Mouse (Mus musculus) forebrain, embryonic 14.5 days (tissue): Measurements from ENCODE around the gene S1pr3. TPM values are rescaled to one million over a fixed set of nuclear protein-coding genes. Genes with fewer than 3 reads are reported as not detected.

Experiments used
- ATAC-seq: fragments of 200-750 bp; cut with Nextera tagmentation; 2 replicates; pipeline ENCODE4 v1.8.0; 2017; ENCODE audit warnings: mild to moderate bottlenecking, moderate library complexity
- DNase-seq: peaks from one replicate; pipeline ENCODE4 v3.0.0-alpha.2; 2015; ENCODE audit warnings: low spot score
- H3K27ac ChIP-seq: fragments of 300-500 bp; sonication (generic); 2 replicates; pipeline ENCODE4 v1.5.1; 2014; ENCODE audit warnings: low read depth, mild to moderate bottlenecking, control low read depth, low read length, moderate library complexity
- H3K27me3 ChIP-seq: fragments of 300-500 bp; sonication (generic); replicated peaks from 2 replicates; pipeline ENCODE4 v1.6.1; 2014; ENCODE audit warnings: low read length, control low read depth, mixed read lengths; ENCODE audit not compliant: control insufficient read depth, insufficient read depth
- H3K36me3 ChIP-seq: fragments of 300-500 bp; sonication (generic); 2 replicates; pipeline ENCODE4 v1.6.1; 2014; ENCODE audit warnings: low read length, control low read depth; ENCODE audit not compliant: control insufficient read depth, insufficient read depth
- H3K4me1 ChIP-seq: fragments of 300-500 bp; sonication (generic); 2 replicates; pipeline ENCODE4 v1.6.1; 2014; ENCODE audit warnings: antibody characterized with exemption, low read length, control low read depth; ENCODE audit not compliant: control insufficient read depth, insufficient read depth
- H3K4me2 ChIP-seq: fragments of 300-500 bp; sonication (generic); 2 replicates; pipeline ENCODE4 v1.6.1; 2014; ENCODE audit warnings: mild to moderate bottlenecking, control low read depth, low read length
- H3K4me3 ChIP-seq: fragments of 300-500 bp; sonication (generic); 2 replicates; pipeline ENCODE4 v1.5.1; 2014; ENCODE audit warnings: low read depth, low read length, control low read depth
- H3K9ac ChIP-seq: fragments of 300-500 bp; sonication (generic); 2 replicates; pipeline ENCODE4 v1.6.1; 2014; ENCODE audit warnings: mild to moderate bottlenecking, low read length, control low read depth, moderate library complexity
- H3K9me3 ChIP-seq: fragments of 300-500 bp; sonication (generic); replicated peaks from 2 replicates; pipeline ENCODE4 v1.6.1; 2016; ENCODE audit warnings: low read length, control low read depth, mixed read lengths; ENCODE audit not compliant: control insufficient read depth
- WGBS: fragments of 180-500 bp; shearing (Covaris S2); extraction: QIAGEN DNeasy Blood & Tissue Kit; methylation state at CpG from one replicate; pipeline ENCODE4 v1.1.7; 2014; 5-methylcytosine and 5-hydroxymethylcytosine counted together
- polyA plus RNA-seq: library from polyadenylated mRNA; unstranded; fragments of >200 nt; fragmentation: Nextera tagmentation; extraction: Ambion mirVana; gene quantifications from 2 replicates; pipeline ENCODE4 v1.2.1, GENCODE M21; 2014

Gene S1pr3
- polyA plus RNA-seq, 1 experiment from 2014 or later, result 10.3 TPM

GRCm38 (mm10) chr13:51378126-51378525, 30.3 kb upstream of the S1pr3 start:
- DNase-seq (peak; percentile 36), ATAC-seq (peak; percentile 44; the same call in 1 of the 2 replicates)
- H3K4me3 ChIP-seq, result no peak overlapping the region
- no peaks in the 10 kb centered on the region for H3K4me1 ChIP-seq
- no peaks in the 10 kb centered on the region for H3K9me3 ChIP-seq
- 39% methylated on average over 4 of the region's 4 CpGs for WGBS
- H3K27me3 ChIP-seq, result no peaks in the 10 kb centered on the region
- no peak overlapping the region for H3K9ac ChIP-seq
- no peak overlapping the region for H3K27ac ChIP-seq
- 0 out of 2 replicates have a peak overlapping the region, but pooled peaks have one; percentile 20 for H3K4me2 ChIP-seq
- no peaks in the 10 kb centered on the region for H3K36me3 ChIP-seq

GRCm38 (mm10) chr13:51379596-51379995, 28.8 kb upstream of the S1pr3 start:
- H3K27me3 ChIP-seq, result no peaks in the 10 kb centered on the region
- 51% methylated on average over 6 of the region's 6 CpGs for WGBS
- H3K4me1 ChIP-seq, result no peaks in the 10 kb centered on the region
- H3K36me3 ChIP-seq, result no peaks in the 10 kb centered on the region
- H3K9ac ChIP-seq, result no peak overlapping the region
- H3K4me3 ChIP-seq, result no peak overlapping the region
- no peak for DNase-seq
- ATAC-seq, result no peak
- H3K4me2 ChIP-seq, result no peak overlapping the region
- no peaks in the 10 kb centered on the region for H3K9me3 ChIP-seq
- no peak overlapping the region for H3K27ac ChIP-seq

- no peak overlapping the region for H3K9ac ChIP-seq
- H3K4me3 ChIP-seq, result no peak overlapping the region
- DNase-seq (no peak), ATAC-seq (no peak)
- no peaks in the 10 kb centered on the region for H3K27me3 ChIP-seq
- H3K4me1 ChIP-seq, result no peaks in the 10 kb centered on the region
- no peaks in the 10 kb centered on the region for H3K36me3 ChIP-seq
- H3K4me2 ChIP-seq, result no peak overlapping the region
- WGBS, result 94% methylated on average over 6 of the region's 6 CpGs
- no peak overlapping the region for H3K27ac ChIP-seq
- no peaks in the 10 kb centered on the region for H3K9me3 ChIP-seq
Measured at GRCm38 (mm10) chr13:51381498-51381897, 26.9 kb upstream of the S1pr3 start.

- Histone ChIP-seq H3K4me3 (no peak overlapping the region), H3K4me2 (no peak overlapping the region), H3K4me1 (no peaks in the 10 kb centered on the region), H3K9ac (no peak overlapping the region), H3K36me3 (no peaks in the 10 kb centered on the region), H3K9me3 (no peaks in the 10 kb centered on the region), H3K27ac (no peak overlapping the region), H3K27me3 (no peaks in the 10 kb centered on the region)
- ATAC-seq (no peak), DNase-seq (no peak)
- 80% methylated on average over 2 of the region's 2 CpGs for WGBS
Measured at GRCm38 (mm10) chr13:51384899-51385298, 23.5 kb upstream of the S1pr3 start.

- Histone ChIP-seq H3K9me3 (no peaks in the 10 kb centered on the region), H3K4me3 (no peak overlapping the region), H3K36me3 (no peaks in the 10 kb centered on the region), H3K4me1 (no peaks in the 10 kb centered on the region), H3K4me2 (no peak overlapping the region), H3K27ac (no peak overlapping the region), H3K27me3 (no peaks in the 10 kb centered on the region), H3K9ac (no peak overlapping the region)
- WGBS, result 46% methylated on average over 4 of the region's 4 CpGs
- ATAC-seq (no peak), DNase-seq (no peak)
Measured at GRCm38 (mm10) chr13:51387908-51388307, 20.5 kb upstream of the S1pr3 start.

GRCm38 (mm10) chr13:51390398-51390797, 18.0 kb upstream of the S1pr3 start:
- Histone ChIP-seq H3K27ac (no peak overlapping the region), H3K4me1 (no peaks in the 10 kb centered on the region), H3K4me3 (no peak overlapping the region), H3K36me3 (no peaks in the 10 kb centered on the region), H3K4me2 (no peak overlapping the region), H3K9ac (no peak overlapping the region), H3K27me3 (no peaks in the 10 kb centered on the region), H3K9me3 (no peaks in the 10 kb centered on the region; the same call in 1 of the 2 replicates)
- DNase-seq (no peak), ATAC-seq (no peak)
- 89% methylated on average over 4 of the region's 4 CpGs for WGBS

GRCm38 (mm10) chr13:51391359-51391916, 17.0 kb upstream of the S1pr3 start:
- DNase-seq (no peak), ATAC-seq (no peak)
- H3K27me3 ChIP-seq, result no peaks in the 10 kb centered on the region
- no peak overlapping the region for H3K9ac ChIP-seq
- H3K4me2 ChIP-seq, result no peak overlapping the region
- H3K9me3 ChIP-seq, result no peaks in the 10 kb centered on the region; the same call in 1 of the 2 replicates
- WGBS, result 85% methylated on average over 6 of the region's 6 CpGs
- no peak overlapping the region for H3K27ac ChIP-seq
- no peaks in the 10 kb centered on the region for H3K4me1 ChIP-seq
- H3K4me3 ChIP-seq, result no peak overlapping the region
- no peaks in the 10 kb centered on the region for H3K36me3 ChIP-seq

GRCm38 (mm10) chr13:51392256-51392655, 16.2 kb upstream of the S1pr3 start:
- no peak for ATAC-seq
- H3K36me3 ChIP-seq, result no peaks in the 10 kb centered on the region
- no peak overlapping the region for H3K4me3 ChIP-seq
- no peak for DNase-seq
- no peaks in the 10 kb centered on the region for H3K4me1 ChIP-seq
- H3K4me2 ChIP-seq, result no peak overlapping the region
- H3K9me3 ChIP-seq, result no peaks in the 10 kb centered on the region; the same call in 1 of the 2 replicates
- no peak overlapping the region for H3K27ac ChIP-seq
- 67% methylated on average over 1 of the region's 1 CpGs for WGBS
- no peak overlapping the region for H3K9ac ChIP-seq
- no peaks in the 10 kb centered on the region for H3K27me3 ChIP-seq

GRCm38 (mm10) chr13:51397861-51398260, 10.6 kb upstream of the S1pr3 start:
- Histone ChIP-seq H3K4me1 (peaks cover 8% of the 10 kb centered on the region; the same call in 1 of the 2 replicates), H3K9me3 (no peaks in the 10 kb centered on the region; the same call in 1 of the 2 replicates), H3K27ac (no peak overlapping the region), H3K4me2 (no peak overlapping the region), H3K4me3 (no peak overlapping the region), H3K27me3 (no peaks in the 10 kb centered on the region), H3K9ac (no peak overlapping the region), H3K36me3 (no peaks in the 10 kb centered on the region)
- WGBS, result 90% methylated on average over 6 of the region's 6 CpGs
- ATAC-seq (no peak), DNase-seq (no peak)
